Mouse (Mus musculus) liver, embryonic 14.5 days (tissue): ENCODE data around the gene Tmem94.

Experiments
- CTCF ChIP-seq: IDR thresholded peaks from 2 replicates; pipeline ENCODE4 v1.5.1; 2016; ENCODE audit warnings: antibody characterized with exemption, low read depth, control low read depth
- EP300 ChIP-seq: IDR thresholded peaks from 2 replicates; pipeline ENCODE4 v1.6.1; 2016; ENCODE audit warnings: antibody characterized with exemption, low read depth

DNA sequence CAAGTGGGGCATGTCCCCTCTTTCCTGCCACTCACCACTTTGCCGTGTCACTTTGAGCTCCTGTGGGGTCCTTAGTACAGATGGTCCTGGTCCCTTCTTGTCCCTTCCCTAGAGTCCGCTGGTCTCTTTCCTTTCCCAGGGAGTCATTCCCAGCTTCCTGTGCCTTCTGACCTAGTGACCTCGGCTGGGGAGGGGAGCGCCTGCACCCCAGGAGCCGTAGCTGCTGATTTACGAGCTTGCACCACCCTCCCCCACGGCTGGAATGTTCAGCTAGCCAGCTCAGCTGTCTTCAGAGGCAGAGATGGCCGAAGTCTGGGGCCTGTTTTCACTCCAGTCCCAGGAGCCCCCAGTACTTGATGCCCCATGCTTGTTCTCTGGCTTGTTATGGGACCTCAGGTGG lies 67.3 kb downstream of the Tmem94 start:
- no peak for TF ChIP-seq CTCF
- no peak for TF ChIP-seq EP300
